Mouse (Mus musculus): ENCODE data around the gene Haus6.
"Not testable (repeated sequence)": the region's sequence is repeated elsewhere in the genome, so short reads cannot be mapped to it uniquely, and the experiment has no call there.

GRCm38 (mm10) chr4:86622532-86622931 is 10.7 kb upstream of the Haus6 start:
- TF ChIP-seq POLR2A (IDR thresholded peaks at IDR 0.05; ENCODE audit: control insufficient read depth, low read depth, low read length); CTCF (IDR thresholded peaks at IDR 0.05; ENCODE audit: control insufficient read depth, insufficient read depth, insufficient replicate concordance, low read depth, low read length): not testable (repeated sequence)

Data from testis, adult 2 months (tissue).